Mouse (Mus musculus) urinary bladder, postnatal 4 days (tissue): ENCODE measurements around the gene Oard1.

Experiments used
- DNase-seq, 2 experiments: peaks; one replicate each; pipeline ENCODE4 v3.0.0; 2021 to 2022; ENCODE audit warnings: low spot score in 2 of 2

The Oard1 gene

GRCm38 (mm10) chr17:48436487-48436886, 26.7 kb downstream of the Oard1 start:
- DNase-seq = no peak

DNA sequence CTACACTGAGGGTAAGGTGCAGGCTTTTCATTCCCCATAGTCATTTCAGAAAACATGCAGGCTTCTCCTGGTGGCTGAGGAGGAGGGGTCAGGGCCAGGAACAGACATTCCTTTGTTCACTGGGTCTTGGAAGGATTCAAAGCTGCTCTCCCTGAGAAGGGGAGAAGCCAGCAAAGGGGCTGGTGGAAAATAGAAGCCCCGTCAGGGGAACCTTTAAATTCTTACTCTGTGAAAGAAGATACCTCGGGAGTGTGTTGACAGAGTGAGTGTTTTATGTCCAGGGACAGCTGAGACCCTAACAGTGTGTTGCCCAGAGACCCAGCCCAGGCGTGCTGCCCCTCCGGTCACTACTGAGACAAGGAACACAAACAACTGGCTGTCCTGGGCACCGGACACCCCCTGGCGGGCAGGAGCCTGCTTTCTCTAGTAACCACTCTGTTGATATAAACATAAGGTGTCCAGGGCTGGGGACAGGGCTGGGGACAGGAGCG, 27.7 kb downstream of the Oard1 start:
- no peak for DNase-seq

DNA sequence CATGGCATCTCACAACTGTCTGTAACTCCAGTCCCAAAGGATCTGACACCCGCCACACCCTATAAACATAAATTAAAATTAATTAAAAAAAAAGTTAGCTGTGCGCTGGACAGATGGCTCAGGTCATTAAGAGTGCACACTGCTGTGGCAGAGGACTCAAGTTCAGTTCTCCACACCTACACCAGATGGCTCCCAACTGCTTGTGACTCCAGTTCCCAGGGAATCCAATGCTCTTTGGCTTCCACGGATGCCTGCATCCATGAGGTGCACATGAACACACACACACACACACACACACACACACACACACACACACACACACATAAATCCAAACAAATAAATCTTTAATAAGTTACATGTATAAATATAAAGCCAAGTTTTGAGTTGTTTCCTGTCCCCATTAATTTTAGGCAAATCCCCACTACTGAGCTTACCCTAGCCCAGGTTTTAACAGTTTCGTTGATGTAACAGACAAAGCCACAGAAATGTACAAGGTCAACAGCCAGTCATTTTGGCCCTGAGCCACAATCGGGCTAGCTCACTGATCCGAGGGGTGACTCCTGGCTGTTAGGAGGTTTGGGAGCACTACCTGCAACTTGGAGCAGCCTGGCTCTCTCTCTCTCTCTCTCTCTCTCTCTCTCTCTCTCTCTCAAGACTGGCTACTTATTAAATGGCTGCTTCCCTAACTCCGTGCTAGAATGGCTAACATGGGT, 33.1 kb downstream of the Oard1 start:
- DNase-seq = no peak

- DNase-seq = no peak
Measured at GRCm38 (mm10) chr17:48443542-48444145, 33.8 kb downstream of the Oard1 start.

GRCm38 (mm10) chr17:48447675-48448074, 37.9 kb downstream of the Oard1 start:
- no peak for DNase-seq

GRCm38 (mm10) chr17:48450666-48451352, 41.0 kb downstream of the Oard1 start:
- DNase-seq = no peak

GRCm38 (mm10) chr17:48451353-48451675, 41.5 kb downstream of the Oard1 start, which contains the start of gene Tspo2:
Gene Tspo2, minus strand, starts transcription at chr17:48451522.
- DNase-seq = no peak

GRCm38 (mm10) chr17:48451753-48452444, 42.1 kb downstream of the Oard1 start:
- no peak for DNase-seq

- no peak for DNase-seq
Measured at GRCm38 (mm10) chr17:48453489-48453888, 43.7 kb downstream of the Oard1 start.

DNA sequence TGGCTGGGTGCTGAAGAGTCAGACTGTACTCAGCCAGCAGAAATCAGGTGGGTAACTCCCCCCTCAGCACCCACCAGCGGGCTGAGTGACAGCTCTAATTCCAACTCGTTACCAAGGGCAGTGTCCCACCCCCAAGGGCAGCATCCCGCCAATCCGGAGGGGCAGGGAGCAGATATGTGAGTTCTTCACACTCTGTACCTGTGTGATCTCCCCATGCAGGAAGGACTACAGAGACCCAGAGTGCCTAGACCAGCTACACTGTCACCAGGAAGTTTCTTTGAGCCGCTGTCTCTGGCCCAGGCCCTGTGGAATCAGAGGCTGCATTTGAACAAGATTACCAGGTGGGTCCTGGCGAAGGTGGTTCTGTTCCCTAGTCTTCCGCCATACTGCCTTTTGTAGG, 44.4 kb downstream of the Oard1 start:
- DNase-seq = no peak

- no peak for DNase-seq
Measured at GRCm38 (mm10) chr17:48454688-48455087, 44.9 kb downstream of the Oard1 start, which contains the start of gene Unc5cl. Gene Unc5cl, plus strand, starts transcription at chr17:48454901.

DNA sequence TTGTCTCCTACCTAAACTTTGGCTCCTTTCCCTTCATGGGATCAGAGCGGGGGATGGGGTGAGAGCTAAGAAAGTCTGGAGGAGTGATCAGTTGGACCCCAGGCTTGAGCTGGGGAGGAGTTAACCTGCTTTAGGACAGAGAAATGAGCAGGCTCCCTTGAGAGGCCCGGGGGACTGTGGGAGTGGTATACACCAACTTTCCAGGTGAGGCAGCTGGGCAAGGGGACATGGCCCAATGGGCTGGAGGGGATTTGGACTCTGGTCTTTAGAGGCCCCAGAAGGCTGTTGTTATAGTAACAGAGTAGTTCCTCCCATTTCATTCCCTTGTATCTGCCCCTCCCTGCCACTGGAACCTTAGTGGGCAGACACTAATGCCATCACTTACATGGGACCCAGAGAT, 46.1 kb downstream of the Oard1 start:
- DNase-seq = no peak

DNA sequence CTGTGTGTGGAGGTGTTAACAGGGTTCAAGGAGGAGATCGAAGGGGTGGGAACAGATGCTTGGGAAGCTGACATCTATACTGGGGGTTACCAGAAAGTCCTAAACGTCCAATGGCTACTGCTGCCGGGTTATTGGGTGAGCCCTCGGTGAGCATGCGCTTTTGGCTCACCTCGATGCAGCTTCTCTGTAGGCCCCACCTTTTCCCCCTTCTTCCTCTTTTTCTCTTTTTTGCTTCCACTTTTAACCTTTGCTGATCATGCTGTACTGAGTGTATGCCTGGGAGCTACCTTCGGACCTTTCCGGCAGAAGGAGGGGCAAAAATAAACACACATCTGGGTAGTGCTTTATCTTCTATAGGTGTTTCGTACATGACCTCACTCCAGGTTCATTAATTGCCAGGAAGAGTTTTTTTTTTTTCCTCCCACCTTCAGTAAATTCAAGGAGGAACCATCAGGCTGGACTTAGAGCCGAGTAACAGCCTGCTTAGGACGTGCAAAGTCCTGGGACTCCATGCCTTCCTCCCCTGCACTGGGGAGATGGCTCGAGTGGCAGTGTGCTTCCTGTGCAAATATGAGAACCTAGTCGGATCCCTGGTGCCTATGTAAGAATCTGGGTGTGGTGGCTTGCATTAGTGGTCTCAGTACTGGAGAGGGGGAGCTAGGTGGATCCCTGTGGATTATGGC, 48.3 kb downstream of the Oard1 start:
- no peak for DNase-seq

DNA sequence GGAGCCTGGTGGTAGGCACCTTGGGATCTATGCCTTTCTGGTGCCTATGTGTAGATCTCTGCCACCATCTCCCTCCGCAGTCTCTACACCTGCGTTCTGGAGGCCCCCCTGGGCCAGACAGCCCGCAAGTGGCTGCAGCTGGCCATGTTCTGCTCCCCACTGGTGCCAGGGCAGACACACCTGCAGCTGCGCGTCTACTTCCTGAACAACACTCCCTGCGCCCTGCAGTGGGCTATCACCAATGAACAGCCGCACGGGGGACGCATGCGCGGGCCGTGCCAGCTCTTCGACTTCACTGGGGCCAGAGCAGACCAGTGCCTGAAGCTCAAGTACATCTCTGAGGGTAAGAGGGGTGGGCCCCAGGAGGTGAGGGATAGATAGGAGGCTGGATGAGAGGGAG, 52.3 kb downstream of the Oard1 start:
- no peak for DNase-seq

DNA sequence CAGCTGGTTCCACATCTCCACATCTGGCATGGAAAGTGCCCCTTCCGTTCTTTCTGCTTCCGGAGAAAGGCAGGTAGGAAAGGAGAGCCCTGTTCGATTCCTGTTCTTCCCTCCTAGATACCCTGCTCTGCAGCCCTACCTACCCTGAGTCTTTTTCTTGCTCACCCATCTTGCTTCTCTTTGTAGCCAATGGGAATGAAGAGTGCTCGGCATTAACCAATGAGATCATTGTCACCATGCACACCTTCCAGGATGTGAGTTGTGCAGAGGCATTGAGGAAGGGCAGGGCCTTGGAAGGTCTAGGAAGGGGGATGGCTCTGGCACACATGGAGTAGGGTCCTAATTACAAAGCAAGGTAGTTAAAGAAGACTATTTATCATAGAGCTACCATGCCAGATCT, 53.6 kb downstream of the Oard1 start:
- DNase-seq = no peak
